Mouse (Mus musculus) olfactory bulb, adult 2 months (tissue): ENCODE measurements at regions not wholly inside any gene's neighbourhood (a gene's known extent, or its start where the extent isn't known, plus 50 kb on each side); places are given as distances from the start of the nearest gene placed in this dataset.

ENCODE experiments used
- H3K27ac ChIP-seq: fragments of 200-500 bp; 2 replicates; pipeline ENCODE4 v1.5.1; 2012; ENCODE audit warnings: low read depth, low read length; ENCODE audit not compliant: insufficient read depth
- H3K4me1 ChIP-seq: fragments of 200-500 bp; 2 replicates; pipeline ENCODE4 v1.6.1; 2012; ENCODE audit warnings: low read length; ENCODE audit not compliant: control insufficient read depth, insufficient read depth
- H3K4me3 ChIP-seq: fragments of 200-500 bp; 2 replicates; pipeline ENCODE4 v1.5.1; 2012; ENCODE audit warnings: mild to moderate bottlenecking, low read depth, low read length, moderate library complexity; ENCODE audit not compliant: insufficient read depth
- CTCF ChIP-seq: fragments of 200-500 bp; IDR thresholded peaks from 2 replicates; pipeline ENCODE4 v1.5.1; 2012; ENCODE audit warnings: low read depth, mild to moderate bottlenecking, low read length, moderate library complexity; ENCODE audit not compliant: insufficient read depth
- POLR2A ChIP-seq: fragments of 200-500 bp; IDR thresholded peaks from 2 replicates; pipeline ENCODE4 v1.6.1; 2012; ENCODE audit warnings: mild to moderate bottlenecking, low read depth, low read length, moderate library complexity; ENCODE audit not compliant: insufficient read depth
- WGBS: fragments of 180-500 bp; shearing (Covaris S2); methylation state at CpG from one replicate; pipeline ENCODE4 v1.1.7; 2018; 5-methylcytosine and 5-hydroxymethylcytosine counted together

GRCm38 (mm10) chr10:97093886-97094285 lies 385.5 kb upstream of the Dcn start:
- Histone ChIP-seq H3K4me3 (no peak overlapping the region), H3K4me1 (no peaks in the 10 kb centered on the region), H3K27ac (no peak overlapping the region)
- TF ChIP-seq POLR2A, result no peak
- TF ChIP-seq CTCF, result no peak
- WGBS, result 48% methylated on average over 3 of the region's 3 CpGs

DNA sequence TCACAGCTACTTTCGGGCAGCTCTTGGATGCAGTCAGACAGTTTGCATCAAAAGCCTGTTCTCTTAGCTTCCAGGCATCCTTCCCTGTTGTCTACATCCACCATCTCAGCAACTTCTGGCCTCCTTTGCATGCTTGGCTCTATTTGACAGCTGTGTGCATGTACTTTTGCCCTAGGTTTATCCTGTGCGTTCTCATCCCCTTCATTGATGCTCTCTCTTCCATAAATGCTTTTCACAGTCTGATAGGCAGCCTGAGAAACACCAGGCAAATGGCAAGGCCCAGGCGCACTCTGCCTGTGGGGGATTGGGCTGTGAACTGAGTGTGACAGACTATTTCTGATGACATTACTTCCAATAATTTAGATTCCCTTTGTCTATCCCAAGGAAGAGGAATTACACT lies 364.9 kb upstream of the Dcn start:
- Histone ChIP-seq H3K27ac (no peak overlapping the region), H3K4me3 (no peak overlapping the region), H3K4me1 (no peaks in the 10 kb centered on the region)
- WGBS, result 82% methylated on average over 3 of the region's 3 CpGs
- TF ChIP-seq POLR2A (no peak), CTCF (no peak)

GRCm38 (mm10) chr10:97122693-97123092 lies 356.7 kb upstream of the Dcn start:
- no peak overlapping the region for H3K4me3 ChIP-seq
- TF ChIP-seq POLR2A (no peak), CTCF (no peak)
- H3K4me1 ChIP-seq, result no peaks in the 10 kb centered on the region
- H3K27ac ChIP-seq, result no peak overlapping the region
- WGBS, result 46% methylated on average over 1 of the region's 1 CpGs

DNA sequence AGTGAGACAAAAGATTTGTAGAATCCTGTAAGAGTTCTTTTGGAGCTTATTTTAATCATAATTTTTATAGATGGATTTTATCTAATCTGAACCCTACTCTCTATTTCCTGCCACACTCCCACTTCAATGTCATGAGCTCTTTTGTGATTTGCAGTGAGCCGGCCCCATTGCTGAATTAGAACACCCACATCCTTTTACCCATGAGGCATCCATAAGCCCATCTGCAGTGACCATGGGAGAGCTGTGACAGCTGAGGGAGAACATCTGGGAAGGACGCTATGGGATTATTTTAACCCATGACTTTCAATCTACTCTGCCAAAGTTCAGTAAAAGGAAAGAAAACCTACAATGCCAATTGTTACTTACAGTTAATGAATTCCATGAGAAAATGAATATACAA lies 337.8 kb upstream of the Dcn start:
- no peak overlapping the region for H3K27ac ChIP-seq
- no peak overlapping the region for H3K4me3 ChIP-seq
- TF ChIP-seq CTCF (no peak), POLR2A (no peak)
- no peaks in the 10 kb centered on the region for H3K4me1 ChIP-seq
- WGBS, result 72% methylated on average over 2 of the region's 2 CpGs

- Histone ChIP-seq H3K4me1 (no peaks in the 10 kb centered on the region), H3K27ac (peak overlapping the region; percentile 79), H3K4me3 (no peak overlapping the region)
- TF ChIP-seq CTCF (no peak), POLR2A (no peak)
- WGBS, result 34% methylated on average over 10 of the region's 11 CpGs
These were observed 320.6 kb upstream of the Dcn start for GRCm38 (mm10) chr10:97158561-97159395.

DNA sequence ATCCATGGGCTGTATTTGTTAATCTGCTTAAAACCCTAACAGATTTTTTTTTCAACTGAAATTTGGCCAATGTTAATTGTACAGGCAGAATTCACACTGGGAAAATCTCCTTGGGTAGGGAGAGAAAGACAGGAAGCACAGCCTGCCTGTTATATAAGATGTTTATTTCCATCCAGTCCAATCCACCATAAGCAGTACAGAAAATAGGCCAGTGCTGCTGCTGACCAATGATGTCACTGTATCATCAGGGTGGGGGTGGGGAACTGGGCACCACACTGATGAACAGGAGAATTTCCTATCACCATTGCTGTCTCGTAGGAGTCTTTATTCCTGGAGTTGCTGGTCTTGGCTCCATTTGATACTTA lies 320.0 kb upstream of the Dcn start:
- no peak overlapping the region for H3K4me3 ChIP-seq
- H3K4me1 ChIP-seq, result no peaks in the 10 kb centered on the region
- TF ChIP-seq POLR2A (no peak), CTCF (no peak)
- WGBS, result 65% methylated on average over 1 of the region's 1 CpGs
- peak overlapping the region; percentile 79 for H3K27ac ChIP-seq

DNA sequence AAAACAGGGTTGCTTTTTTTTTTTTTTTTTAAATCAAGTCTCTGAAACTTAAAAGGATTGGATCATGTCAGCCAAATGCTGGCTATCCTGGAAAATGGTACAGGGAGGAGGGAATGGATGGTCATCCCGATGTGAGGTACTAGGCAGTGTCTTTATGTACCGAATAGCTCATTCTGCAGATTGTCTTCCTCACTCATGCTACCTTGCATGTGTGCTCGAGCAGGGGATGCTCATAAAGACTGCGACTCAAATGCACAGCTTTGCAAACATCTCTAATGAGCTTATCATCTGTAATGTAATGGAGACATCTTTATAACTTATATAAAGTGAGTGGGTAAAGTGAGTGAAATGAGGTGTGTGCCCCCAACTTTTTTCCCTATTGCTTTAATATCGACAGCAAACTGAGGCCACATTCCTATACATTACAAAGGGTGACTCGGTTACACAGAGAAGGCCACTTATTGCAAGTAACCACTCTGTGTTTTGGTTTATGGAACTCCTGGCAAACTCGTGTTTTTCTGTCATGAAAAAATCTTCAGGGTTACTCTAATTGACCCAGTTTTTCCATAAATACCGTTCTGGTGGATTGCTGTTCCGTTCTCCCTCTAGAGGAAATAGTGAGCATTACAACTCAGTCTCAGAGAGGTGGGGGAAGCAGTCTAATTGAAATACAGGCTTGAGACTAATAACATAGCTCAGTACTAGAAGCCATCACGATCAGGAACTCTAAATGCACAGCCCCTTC lies 319.4 kb upstream of the Dcn start:
- 42% methylated on average over 10 of the region's 10 CpGs for WGBS
- Histone ChIP-seq H3K4me1 (no peaks in the 10 kb centered on the region), H3K27ac (peak overlapping the region; percentile 75), H3K4me3 (no peak overlapping the region)
- TF ChIP-seq POLR2A, result no peak
- no peak for TF ChIP-seq CTCF

GRCm38 (mm10) chr10:97160892-97161291 lies 318.5 kb upstream of the Dcn start:
- TF ChIP-seq CTCF (no peak), POLR2A (no peak)
- Histone ChIP-seq H3K27ac (no peak overlapping the region), H3K4me1 (no peaks in the 10 kb centered on the region), H3K4me3 (no peak overlapping the region)
- WGBS, result 33% methylated on average over 2 of the region's 2 CpGs

DNA sequence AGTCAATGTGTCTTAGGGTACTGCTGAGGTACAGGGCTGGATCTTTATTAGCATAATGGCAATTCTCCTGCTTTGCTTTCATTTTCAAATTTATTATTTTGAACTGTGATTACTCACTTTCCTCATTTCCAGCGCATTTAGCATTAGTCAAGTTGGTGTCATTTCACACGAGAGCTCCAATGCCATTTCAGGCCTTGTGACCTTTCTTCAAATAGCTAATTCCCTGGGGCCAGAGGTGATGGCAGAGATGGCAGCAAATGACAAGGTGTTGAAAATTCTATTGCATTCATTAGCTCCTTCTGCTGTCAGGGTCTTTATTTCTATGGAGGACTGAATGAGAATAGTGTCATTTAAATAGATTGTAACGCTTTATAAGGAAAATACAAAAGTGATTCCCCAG lies 300.9 kb upstream of the Dcn start:
- TF ChIP-seq CTCF (no peak), POLR2A (no peak)
- no peak overlapping the region for H3K4me3 ChIP-seq
- H3K4me1 ChIP-seq, result no peaks in the 10 kb centered on the region
- 90% methylated on average over 3 of the region's 3 CpGs for whole genome bisulfite sequencing
- no peak overlapping the region for H3K27ac ChIP-seq

DNA sequence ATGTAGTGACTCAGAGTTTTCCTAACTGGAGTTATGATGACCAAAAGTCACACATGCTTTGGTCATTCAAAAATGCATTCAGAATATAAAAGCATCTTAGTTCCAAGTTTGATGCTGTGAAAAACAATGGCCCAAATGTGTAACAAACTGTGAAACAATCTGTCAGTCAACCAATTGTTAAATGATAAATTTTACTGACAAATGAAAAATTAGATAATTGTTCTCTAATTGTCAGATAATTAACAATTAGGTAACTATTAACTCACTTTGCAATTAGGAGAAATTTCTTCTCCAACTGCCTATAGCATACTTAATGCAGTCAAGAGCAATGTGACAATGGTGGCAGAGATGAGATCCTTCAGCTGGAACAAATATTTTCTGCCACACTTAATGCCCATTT lies 289.7 kb upstream of the Dcn start:
- TF ChIP-seq CTCF, result no peak
- no peak for TF ChIP-seq POLR2A

More for the DNA sequence above, 289.7 kb upstream of the Dcn start:
- Histone ChIP-seq H3K4me1 (no peaks in the 10 kb centered on the region), H3K4me3 (no peak overlapping the region), H3K27ac (no peak overlapping the region)
